Mouse (Mus musculus): ENCODE data around the gene Gm3336.
A peak's percentile ranks its signal among the peaks of the same experiment; 100 is the strongest.

The Gm3336 gene

DNA sequence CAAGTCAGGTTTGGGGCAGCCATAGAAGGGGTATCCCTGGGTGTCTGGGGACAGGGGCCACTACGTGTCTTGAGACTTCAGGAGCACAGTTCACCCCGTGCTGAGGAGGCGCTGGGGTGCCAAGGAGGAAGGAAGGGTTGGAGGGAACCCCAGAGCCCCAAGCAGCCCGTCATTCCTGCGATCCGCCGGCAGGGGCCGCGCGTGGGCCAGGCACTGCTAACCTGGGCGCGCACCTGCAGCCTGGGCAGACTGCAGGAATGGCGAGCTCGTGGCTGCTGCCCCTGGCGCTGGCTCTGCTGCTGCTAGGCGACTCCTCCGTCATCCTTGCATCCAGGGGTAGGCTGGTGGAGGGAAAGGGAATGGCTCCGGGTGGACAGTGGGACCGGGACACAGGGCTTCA lies at the start of gene Gm3336:
Gene Gm3336 (plus strand): TSS at position 247 of the 400 bp plus-strand sequence.
- DNase-seq (ENCODE audit: low spot score) = peak; percentile 52

DNA sequence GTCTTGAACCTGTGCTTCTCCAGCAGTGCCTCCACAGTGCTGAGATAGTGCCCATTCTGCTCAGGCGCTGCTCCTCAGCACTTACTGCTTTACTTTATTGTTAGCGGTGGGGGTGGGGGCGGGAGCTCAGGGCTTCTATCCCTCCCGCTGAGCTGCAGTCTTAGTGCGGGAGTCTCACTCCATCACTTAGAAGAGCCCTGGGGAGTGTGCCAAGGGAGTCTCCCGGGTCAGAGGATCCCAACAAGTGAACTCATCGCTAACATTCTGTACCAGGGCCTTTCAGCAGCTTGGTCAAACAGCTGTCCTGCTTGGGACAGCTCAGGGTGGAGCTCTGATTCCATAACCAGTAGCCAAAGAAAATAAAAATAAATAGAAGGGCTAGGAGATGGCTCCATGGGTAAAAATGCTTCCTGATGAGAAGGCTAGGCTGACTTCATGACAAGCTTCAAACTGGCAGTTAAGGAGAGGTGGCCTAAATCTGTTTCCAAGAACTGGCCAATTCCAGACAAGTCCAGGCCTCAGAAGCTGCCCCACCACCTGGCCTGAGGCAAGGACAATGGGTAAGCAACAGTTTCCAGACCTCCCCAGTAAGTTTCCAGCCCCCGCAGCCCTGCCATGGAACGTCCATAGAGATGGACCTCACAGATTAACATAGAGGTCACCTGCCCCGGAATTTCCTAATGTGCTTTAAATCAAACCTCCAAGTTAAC lies 46.6 kb upstream of the Gm3336 start:
- DNase-seq (ENCODE audit: low spot score) = no peak

DNA sequence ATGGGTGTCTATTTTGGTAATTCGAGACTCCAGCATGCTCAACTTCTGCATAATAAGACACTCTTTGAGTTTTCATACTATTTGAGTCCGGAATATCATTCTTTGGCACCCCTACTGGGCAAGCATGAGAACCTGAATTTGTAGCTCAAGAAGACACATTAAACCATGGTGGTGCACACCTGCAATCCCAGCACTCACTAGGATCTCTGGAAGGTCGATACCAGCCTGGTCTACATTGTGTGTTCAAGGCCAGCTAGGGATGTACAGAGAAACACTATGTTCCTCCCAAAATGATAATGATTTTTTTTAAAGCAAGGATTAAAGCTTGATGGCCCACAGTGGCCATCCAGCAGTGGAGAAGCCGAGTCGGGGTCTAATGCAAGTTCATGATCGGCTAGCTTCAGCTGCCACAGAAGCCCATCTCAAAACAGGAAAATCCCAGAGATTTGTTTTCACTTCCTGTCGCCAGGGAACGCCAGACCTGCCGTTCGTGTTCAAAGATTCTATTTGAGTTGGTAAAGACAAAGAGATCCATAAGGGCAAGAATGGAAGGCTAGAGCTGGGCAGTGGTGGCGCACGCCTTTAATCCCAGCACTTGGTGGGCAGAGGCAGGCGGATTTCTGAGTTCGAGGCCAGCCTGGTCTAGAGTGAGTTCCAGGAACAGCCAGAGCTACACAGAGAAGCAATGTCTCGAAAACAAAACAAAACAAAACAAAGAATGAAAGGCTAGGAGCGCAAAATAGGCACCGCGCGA lies 45.8 kb upstream of the Gm3336 start:
- DNase-seq (ENCODE audit: low spot score) = peak; percentile 43

DNA sequence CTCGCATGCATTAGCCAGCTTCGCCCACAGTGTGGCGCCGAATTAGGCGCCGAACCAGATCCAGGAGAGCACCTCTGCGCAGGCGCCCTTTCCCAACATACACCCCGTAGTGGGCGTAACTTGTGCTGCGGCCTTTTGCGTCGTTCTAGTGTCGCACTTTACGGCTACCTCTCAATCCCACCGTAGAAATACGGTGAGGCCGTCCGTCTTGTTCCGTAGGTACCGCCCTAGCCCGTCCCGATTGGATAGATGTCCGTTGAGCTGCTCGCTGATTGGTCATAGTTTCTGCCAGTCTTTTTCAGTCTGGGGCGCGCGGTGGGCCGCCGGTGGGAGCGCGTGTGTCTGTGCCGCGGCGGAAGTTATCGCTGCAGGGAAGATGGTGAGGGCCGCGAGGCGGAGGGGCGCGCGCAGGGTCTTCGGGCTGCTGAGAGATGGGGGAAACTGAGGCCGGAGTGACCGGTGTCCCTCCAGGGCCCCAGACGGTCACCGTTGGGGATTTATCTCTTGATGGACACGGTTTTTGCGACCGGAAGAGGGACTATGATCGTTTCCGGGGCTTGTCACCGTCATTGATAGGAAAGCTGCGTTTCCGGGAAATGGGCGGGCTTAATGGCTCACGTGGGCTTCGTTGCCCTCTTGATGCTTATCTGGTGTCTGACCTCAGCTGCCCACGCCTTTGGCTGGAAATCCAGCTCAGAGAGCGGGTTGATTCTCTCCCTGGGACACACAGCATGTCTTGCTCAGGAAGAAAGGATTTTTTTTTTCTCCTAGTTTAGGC lies 45.1 kb upstream of the Gm3336 start, which contains the start of gene Lsm4:
Gene Lsm4 (plus strand): TSS at position 170 of the 778 bp plus-strand sequence.
- DNase-seq (ENCODE audit: low spot score) = peak; percentile 100

DNA sequence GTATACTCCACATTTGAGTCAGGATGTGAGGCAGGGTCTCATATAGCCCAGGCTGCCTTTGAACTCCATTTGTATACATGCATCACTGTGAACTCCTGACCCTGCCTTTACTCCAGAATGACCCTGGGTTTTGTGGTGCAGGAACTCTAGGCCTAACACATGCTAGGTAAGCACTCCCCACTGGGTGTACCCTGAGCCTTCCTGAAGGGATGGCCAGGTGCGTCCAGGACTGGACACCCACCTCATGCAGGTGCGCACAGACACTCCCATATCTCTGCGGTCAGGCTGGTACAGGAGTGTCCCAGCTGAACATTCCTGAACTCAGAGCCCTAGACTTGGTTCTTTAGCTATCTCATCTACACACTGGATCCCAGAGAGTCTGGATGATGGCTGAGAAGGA lies 44.2 kb upstream of the Gm3336 start:
- DNase-seq (ENCODE audit: low spot score) = no peak

DNA sequence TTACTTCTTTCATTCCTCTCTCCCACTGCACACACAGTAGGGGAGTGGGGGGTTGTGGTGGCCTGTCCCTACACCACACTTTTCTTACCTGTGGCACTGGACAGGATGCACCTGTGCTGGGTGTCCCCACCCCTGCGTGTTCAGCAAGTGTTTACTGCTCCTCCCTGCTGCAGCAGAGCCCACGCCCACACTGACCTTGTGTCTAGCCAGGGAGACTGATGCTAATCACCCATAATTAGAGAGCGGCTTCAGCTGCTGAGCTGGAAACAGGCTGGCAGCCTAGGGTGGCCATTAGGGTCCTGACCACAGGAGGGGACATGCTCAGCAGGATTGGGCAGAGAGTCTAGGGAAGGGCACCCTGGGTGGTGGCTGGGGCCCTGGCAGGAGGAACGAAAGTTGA lies 43.6 kb upstream of the Gm3336 start:
- no peak for DNase-seq (ENCODE audit: low spot score)

DNA sequence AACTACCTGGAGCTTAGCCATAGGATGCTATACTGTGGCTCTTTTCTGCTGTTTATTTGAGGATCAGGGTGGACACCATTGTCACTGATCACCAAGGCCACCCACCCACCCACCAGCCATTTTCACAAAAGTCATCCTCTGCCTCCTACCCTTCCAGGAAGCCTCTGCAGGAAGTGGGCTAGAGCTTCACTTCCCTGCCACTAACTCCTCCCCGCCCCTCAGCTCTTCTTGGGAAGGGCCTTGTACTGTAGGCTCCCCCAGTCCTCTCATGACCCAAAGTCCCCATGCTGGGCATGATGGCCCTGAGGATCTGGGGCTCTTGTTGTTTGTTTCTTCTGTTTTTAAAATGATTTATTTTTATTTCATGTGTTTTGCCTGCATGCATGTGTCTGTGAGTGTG lies 43.0 kb upstream of the Gm3336 start:
- DNase-seq (ENCODE audit: low spot score) = no peak

DNA sequence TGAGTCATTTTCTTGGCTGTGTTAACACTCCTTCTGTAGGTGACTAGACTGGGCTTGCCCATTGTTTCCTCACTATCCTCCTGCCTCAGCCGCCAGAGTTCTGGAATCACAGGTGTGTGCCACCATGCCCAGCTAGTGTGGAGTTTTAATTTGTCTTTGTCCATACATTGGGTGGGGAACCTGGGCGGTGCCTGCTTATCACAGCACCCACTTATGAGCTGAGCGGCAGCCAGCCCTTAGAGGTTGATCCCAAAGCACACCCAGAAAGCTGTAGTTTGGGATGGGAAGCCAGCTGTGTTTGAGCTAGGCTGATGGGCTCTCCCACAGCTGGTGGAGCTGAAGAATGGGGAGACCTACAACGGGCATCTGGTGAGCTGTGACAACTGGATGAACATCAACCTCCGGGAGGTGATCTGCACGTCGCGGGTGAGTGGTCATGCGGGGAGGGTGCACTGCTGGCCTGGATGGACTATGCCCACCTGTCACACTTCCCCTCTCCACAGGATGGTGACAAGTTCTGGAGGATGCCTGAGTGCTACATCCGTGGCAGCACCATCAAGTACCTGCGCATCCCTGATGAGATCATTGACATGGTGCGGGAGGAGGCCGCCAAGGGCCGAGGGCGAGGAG lies 40.8 kb upstream of the Gm3336 start:
- DNase-seq (ENCODE audit: low spot score) = no peak

DNA sequence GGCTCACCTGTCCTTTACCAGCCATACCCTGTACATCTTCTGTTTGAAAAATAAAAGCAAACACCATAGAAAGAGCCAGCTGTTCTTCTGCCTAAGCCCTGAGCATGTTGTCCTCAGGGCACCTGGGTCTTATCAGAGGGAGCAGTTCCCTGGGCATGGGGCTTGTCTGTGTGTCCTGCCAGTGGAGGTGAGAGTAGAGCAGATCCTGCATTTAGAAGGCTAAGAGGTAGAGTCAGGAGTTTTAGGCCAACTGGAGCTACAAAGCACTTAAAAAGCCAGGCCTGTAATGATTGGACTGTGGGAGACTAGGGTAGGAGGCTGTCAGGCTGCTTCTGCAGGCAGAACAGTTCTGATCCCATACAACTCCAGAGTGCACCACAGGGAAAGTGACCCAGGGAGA lies 39.7 kb upstream of the Gm3336 start:
- DNase-seq (ENCODE audit: low spot score) = no peak

DNA sequence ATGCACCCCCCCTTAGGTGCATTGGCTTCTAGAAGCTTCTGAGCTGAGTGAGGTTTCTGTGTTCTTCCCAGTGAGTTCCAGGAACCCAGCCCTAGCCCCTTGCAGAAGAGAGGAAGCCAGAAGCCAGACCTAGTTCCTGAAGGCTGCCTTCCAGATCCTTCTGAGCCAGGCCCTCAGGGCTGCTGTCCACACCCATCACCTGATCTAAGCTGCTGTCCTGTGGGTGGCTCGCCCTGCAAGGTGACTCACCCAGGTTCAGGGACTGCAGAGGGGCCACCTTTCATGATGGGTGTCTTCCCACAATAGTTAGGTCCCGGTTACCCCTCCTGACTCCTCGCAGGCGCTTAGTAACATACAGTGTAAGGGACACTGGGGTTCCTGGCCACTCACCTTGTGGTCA lies 38.9 kb upstream of the Gm3336 start:
- DNase-seq (ENCODE audit: low spot score) = no peak

DNA sequence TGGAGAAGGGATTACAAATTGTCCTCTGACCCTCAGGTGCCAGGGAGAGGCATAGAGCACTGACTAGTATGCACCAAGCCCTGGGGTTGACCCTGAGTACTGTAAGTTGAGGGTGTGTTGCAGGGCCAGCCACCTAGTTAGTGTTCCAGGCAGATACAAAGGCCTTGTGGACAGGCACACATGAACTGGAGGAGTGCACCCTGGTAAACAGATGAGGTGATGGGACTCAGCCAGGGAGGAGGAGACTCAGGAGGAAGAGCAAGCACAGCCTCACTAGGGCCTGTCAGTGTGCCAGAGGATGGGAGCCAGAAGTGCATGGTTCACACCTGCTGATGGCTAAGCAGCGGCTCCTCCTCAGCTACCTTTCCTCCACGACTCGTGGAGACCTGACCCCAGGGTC lies 38.3 kb upstream of the Gm3336 start:
- DNase-seq (ENCODE audit: low spot score) = no peak

DNA sequence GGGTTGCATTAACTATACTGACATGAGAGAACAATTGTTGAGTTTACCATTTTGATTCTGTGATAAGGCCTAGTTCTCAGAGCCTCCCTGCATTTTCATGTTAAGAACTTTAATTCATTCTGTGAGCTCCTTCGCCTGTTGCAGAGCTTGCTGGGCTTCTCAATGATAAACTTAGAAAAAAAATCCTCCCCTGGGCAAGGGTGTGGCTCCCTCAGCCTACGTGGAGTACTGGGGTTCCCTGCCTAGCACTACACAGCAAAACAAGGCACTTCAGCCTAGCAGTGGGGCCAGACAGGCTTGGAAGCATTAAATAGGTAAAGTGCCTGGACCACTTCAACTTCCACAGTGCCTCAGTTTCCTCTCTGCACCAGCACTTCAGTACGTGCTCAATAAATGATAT lies 36.9 kb upstream of the Gm3336 start:
- DNase-seq (ENCODE audit: low spot score) = no peak

DNA sequence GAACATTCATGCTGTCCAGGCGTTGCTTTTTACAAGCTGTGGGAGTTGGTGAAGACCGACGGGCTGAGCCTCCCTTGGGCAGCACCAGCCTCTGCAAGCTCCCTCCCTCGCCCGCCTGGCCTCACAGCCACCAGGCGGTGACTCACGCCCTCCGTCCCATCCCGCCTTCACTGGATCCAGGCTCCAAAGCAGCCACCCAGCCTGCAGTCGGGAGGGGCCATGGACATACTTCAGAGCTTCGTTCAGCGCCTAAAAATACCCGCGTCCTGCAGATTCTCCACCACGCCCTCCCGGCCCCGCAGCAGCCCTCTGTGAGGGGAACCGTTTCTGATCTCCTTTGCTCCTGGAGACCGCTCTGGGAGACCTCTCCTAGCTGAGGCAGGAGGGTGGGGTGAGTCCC lies 36.1 kb upstream of the Gm3336 start:
- peak; percentile 66 for DNase-seq (ENCODE audit: low spot score)

DNA sequence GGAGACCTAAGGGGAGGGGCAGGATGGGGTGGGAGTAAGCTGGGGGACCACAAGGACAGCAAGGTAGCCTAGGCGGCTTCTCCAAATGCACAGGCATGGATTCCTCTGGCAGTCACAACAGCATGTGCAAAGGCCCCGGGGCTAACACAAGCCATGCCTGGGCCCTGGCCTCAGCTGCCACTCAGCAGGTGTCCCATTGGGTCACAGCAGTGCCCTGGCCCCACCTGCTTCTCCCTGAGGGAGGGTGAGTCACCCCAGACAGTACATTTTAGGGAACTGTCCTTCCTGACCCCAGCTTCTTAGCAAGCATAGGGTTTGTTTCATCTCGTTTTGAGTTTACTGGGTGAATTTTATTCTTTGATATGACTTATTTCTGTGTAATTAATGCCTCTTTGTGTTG lies 35.7 kb upstream of the Gm3336 start:
- no peak for DNase-seq (ENCODE audit: low spot score)

DNA sequence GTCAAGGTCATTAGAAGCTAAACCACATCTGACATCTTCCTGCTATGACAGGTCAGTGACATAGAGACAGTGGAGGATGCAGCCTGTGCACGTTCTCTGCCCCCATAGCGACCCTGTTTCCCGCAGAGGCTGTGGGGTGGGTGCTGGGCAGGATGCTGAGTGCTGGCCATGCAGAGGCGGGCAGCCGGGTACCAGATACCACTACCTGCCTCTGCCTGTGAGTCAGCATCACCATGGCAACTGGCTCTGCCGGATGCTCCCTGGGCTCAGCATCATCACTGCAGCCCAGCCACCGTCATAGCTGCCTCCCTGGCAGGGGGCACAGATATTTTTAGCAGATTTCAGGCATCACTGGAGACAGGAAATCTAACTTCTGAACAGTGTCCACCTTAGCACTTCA lies 34.1 kb upstream of the Gm3336 start:
- no peak for DNase-seq (ENCODE audit: low spot score)

DNA sequence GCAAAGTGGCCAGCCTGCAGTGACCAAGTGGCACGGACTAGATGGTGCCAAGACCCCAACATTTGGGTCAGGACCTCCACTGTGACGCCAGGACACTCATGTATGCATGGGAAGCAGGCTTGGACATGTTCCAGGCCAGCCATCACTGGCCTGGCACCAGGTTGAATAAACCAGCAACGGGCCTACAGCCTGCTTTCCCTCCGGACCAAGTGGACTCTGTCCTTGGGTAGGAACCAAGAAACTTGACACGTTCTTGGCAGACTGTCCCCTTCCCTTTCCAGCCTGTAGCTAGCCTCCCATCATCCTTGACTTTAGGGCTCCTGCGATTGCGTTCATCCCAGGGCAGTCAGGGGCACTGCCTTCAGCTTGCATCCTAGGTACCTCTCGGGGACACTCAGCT lies 30.8 kb upstream of the Gm3336 start:
- no peak for DNase-seq (ENCODE audit: low spot score)

DNA sequence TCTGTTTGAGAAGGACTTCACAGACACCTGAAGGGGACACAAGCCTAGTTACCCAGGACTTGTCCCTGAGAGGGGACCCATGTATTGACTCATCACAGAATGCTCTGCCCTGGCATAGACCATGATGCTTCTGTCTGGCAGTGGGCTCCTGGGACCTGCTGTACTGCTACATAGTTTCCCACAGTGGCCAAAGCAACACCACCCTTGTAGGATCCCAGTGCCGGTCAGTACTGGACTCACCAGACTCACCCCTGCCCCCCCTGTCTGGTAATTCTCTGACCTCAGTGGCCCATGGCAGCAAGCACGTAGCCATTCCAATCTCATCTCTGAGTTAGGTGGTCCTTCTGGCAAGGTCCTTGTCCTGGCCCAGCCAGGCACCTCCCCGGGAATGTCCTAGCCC lies 30.2 kb upstream of the Gm3336 start:
- no peak for DNase-seq (ENCODE audit: low spot score)

DNA sequence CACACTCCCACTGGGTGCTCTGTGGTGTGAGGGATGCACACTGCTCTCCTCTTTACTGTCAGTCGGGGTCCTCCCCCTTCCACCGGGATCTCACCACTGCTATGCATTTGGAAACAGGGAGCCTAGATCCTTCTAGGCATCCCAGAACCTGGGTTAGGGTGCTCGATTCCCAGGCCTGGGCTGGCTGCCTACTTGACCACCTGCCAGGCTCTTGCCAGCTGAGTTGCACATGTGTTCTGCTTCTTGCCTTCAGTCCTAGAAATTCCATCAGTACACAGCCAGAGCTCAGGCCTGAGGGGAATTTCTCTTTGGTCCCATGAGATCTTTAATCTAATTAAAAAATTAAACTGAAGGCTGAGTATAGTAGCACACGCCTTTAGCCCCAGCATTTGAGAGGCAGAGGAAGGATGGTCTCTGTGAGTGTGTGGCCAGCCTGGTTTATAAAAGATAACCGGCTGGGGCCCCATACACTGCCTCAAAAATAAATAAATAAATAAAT lies 28.4 kb upstream of the Gm3336 start:
- no peak for DNase-seq (ENCODE audit: low spot score)

DNA sequence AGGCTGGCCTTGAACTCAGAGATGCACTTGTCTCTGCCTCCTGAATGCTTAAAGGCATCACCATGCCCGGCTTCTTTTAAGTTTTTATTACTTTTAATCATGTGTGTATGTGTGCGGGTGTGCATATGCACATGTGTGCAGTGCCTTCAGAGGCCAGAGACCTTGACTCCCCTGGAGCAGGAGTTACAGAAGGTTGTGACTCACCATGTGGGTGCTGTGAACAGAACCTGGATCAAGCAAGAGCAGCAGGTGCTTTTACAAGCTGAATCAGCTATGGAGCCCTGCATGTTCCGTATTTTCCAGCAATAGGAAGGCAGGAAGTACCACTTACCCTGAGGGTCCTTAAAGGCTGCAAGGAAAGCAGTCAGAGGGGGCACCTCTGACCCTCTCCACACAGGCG lies 27.1 kb upstream of the Gm3336 start:
- no peak for DNase-seq (ENCODE audit: low spot score)

DNA sequence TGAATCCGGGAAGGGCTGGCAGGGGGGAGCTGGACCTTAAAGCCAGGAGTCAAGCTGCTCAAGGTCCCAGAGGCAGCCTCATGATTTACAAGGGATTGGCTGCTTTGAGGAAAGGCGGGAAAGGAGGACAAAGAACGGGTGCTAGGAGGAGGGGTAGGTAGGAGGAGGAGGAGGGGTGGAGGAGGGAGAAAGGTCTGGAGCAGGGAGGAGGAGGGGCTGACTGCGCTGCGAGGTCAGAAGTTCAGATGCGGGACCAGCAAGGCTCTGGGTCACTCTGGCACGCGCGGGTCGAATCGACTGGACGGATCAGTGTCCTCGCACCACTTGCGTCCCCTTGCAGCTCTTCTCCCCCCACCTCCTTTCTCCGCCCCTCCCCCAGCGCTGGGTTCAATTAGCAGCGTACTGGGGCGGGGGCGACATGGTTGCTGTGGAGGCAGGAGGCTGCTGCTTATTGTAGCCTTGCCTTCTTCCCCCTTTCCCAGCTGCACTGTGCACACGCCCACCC lies 26.6 kb upstream of the Gm3336 start:
- peak; percentile 96 for DNase-seq (ENCODE audit: low spot score)

DNA sequence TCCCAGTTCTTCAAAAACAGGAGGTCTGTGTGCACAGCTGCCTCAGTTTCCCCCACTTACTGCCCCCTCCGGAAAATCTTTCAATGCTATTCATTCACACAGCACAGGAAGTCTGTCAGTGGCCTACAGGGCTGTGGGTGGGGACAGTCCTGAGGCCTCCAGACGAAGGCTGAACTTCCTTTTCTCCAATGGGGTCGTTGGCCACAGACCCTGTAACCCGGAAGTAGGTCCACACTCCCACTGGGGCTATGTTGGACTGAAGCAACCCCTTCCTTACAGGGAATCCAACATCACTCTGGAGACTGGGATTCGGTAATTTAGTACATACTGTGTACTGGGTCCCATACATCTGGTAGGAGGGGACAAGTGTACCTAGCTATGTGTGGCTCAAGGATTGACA lies 24.7 kb upstream of the Gm3336 start:
- DNase-seq (ENCODE audit: low spot score) = no peak
